Mouse (Mus musculus) CH12.LX (cell line): ENCODE measurements at regions not wholly inside any gene's neighbourhood (a gene's known extent, or its start where the extent isn't known, plus 50 kb on each side); places are given as distances from the start of the nearest gene placed in this dataset.

Experiments
- CTCF ChIP-seq, 2 experiments: IDR thresholded peaks in 1 of 2; conservative IDR thresholded peaks in 1 of 2; 2 replicates each; pipeline ENCODE4 v1.5.1; 2011 to 2012; ENCODE audit warnings: low read depth in 2 of 2, low read length in 2 of 2, improper control_type of control experiment in 1 of 2, inconsistent platforms in 1 of 2, mild to moderate bottlenecking in 1 of 2, moderate library complexity in 1 of 2
- IRF4 ChIP-seq: IDR thresholded peaks from 2 replicates; pipeline ENCODE4 v1.6.1; 2014; ENCODE audit warnings: low read depth, mild to moderate bottlenecking, inconsistent platforms, low read length, improper control_type of control experiment
- POLR2A ChIP-seq: IDR thresholded peaks from 2 replicates; pipeline ENCODE4 v1.6.1; 2011; ENCODE audit warnings: low read depth, mild to moderate bottlenecking, improper control_type of control experiment, low read length
- TBP ChIP-seq: conservative IDR thresholded peaks from 2 replicates; pipeline ENCODE4 v1.6.1; 2011; ENCODE audit warnings: low read depth, low read length, improper control_type of control experiment

DNA sequence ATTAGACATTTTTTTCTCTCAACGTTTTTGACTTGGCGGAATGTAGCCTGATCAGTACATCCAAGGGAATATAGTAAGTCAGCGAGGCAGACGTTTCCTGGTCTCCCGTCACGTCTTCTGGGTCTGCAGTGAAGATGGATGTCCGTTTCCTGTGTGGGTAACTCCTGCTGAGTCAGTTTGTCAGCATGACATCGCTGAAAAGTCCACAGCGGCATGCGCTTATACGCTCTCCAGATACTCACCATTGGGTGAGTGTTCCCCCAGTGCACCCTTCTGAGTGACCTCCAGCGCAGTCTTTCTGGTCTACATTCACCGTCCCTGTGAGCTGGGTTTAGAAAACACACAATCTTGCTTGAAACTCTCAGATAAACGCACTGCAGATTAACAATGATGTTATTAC is 58.5 kb upstream of the Klf6 start:
- TF ChIP-seq POLR2A (no peak), TBP (no peak), IRF4 (no peak), CTCF (conservative IDR thresholded peaks at IDR 0.05 in 1 of 2, IDR thresholded peaks at IDR 0.05 in 1 of 2; ENCODE audit: low read depth in 2 of 2, low read length in 2 of 2) (no peak)
